Mouse (Mus musculus) thymus, adult 2 months (tissue): ENCODE measurements around the gene Cdh18. TPM values are rescaled to one million over a fixed set of nuclear protein-coding genes. Genes with fewer than 3 reads are reported as not detected.

Experiments
- DNase-seq: peaks from one replicate; pipeline ENCODE4 v3.0.0; 2021
- H3K27ac ChIP-seq: fragments of 200-500 bp; 2 replicates; pipeline ENCODE4 v1.5.1; 2012; ENCODE audit warnings: low read length, control low read depth; ENCODE audit not compliant: control insufficient read depth, insufficient read depth
- H3K27me3 ChIP-seq: fragments of 200-500 bp; 2 replicates; pipeline ENCODE4 v1.6.1; 2012; ENCODE audit warnings: mild to moderate bottlenecking, low read length, moderate library complexity, mixed read lengths; ENCODE audit not compliant: control insufficient read depth, insufficient read depth
- H3K36me3 ChIP-seq: fragments of 200-500 bp; 2 replicates; pipeline ENCODE4 v1.6.1; 2012; ENCODE audit warnings: mild to moderate bottlenecking, low read length, moderate library complexity; ENCODE audit not compliant: control insufficient read depth, insufficient read depth
- H3K4me1 ChIP-seq: fragments of 200-500 bp; replicated peaks from 2 replicates; pipeline ENCODE4 v1.6.1; 2012; ENCODE audit warnings: low read length; ENCODE audit not compliant: control insufficient read depth, insufficient read depth
- H3K4me3 ChIP-seq: fragments of 200-500 bp; 2 replicates; pipeline ENCODE4 v1.5.1; 2012; ENCODE audit warnings: mild to moderate bottlenecking, low read length, control low read depth, moderate library complexity; ENCODE audit not compliant: control insufficient read depth, insufficient read depth
- CTCF ChIP-seq: fragments of 200-500 bp; IDR thresholded peaks from 2 replicates; pipeline ENCODE4 v1.5.1; 2012; ENCODE audit warnings: mild to moderate bottlenecking, control low read depth, low read length, moderate library complexity, borderline replicate concordance; ENCODE audit not compliant: control insufficient read depth, poor library complexity, insufficient read depth; ENCODE audit errors: extremely low read depth
- POLR2A ChIP-seq: fragments of 200-500 bp; IDR thresholded peaks from 2 replicates; pipeline ENCODE4 v1.6.1; 2012; ENCODE audit warnings: mild to moderate bottlenecking, low read length, control low read depth, moderate library complexity; ENCODE audit not compliant: control insufficient read depth, poor library complexity, insufficient read depth; ENCODE audit errors: extremely low read depth
- WGBS: fragments of 180-500 bp; shearing (Covaris S2); methylation state at CpG from one replicate; pipeline ENCODE4 v1.1.7; 2018; 5-methylcytosine and 5-hydroxymethylcytosine counted together
- polyA plus RNA-seq: library from polyadenylated mRNA; depleted of rRNA; stranded (reverse); fragments of >200 nt; gene quantifications from 2 replicates; pipeline ENCODE4 v1.2.3, GENCODE M21; 2012

Cdh18 gene
- polyA plus RNA-seq, 1 experiment, result not detected

DNA sequence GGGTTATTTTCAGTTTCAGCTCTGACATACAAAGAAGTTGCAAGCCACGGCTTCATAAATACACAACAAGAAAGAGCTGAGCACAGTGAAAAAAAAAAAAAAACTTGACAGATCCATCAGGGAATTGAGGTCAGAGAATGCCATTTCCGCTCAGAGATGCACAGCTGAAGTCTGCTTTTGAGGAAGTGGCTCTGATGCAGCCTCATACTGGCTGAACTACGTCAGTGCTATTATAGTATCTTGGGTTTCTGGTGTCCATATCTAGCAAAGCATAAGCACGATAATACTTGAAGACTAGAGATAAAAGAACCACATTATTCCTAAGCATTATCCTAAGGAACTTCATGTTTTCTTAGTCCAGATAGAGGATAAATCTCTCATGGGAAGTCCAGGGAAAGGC, 349.4 kb downstream of the Cdh18 start:
- H3K36me3 ChIP-seq, result no peaks in the 10 kb centered on the region
- no peaks in the 10 kb centered on the region for H3K27me3 ChIP-seq
- DNase-seq, result no peak
- 62% methylated on average over 4 of the region's 4 CpGs for WGBS
- TF ChIP-seq POLR2A (no peak), CTCF (no peak)
- H3K27ac ChIP-seq, result no peak overlapping the region
- no peak overlapping the region for H3K4me3 ChIP-seq
- H3K4me1 ChIP-seq, result no peaks in the 10 kb centered on the region

DNA sequence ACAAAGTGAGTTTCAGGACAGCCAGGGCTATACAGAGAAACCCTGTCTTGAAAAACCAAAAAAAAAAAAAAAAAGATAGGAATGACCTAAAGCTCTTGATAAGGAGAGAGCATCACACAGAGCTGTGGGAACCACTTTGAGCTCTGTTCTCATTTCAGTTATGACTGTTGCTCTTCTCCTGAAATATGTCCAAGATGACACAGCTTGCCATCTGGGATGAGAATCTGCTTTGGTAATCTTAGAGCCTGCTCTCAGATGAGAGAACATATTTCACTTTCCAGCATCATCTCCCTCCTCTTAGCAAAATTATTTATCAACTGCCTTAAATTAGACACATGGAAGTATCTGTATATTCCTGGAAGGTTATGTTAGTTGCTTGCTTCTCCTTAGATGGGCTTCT, 365.6 kb downstream of the Cdh18 start:
- TF ChIP-seq CTCF (no peak), POLR2A (no peak)
- H3K4me1 ChIP-seq, result no peaks in the 10 kb centered on the region
- H3K27ac ChIP-seq, result no peak overlapping the region
- H3K27me3 ChIP-seq, result no peaks in the 10 kb centered on the region
- no peak for DNase-seq
- H3K36me3 ChIP-seq, result no peaks in the 10 kb centered on the region
- no peak overlapping the region for H3K4me3 ChIP-seq

DNA sequence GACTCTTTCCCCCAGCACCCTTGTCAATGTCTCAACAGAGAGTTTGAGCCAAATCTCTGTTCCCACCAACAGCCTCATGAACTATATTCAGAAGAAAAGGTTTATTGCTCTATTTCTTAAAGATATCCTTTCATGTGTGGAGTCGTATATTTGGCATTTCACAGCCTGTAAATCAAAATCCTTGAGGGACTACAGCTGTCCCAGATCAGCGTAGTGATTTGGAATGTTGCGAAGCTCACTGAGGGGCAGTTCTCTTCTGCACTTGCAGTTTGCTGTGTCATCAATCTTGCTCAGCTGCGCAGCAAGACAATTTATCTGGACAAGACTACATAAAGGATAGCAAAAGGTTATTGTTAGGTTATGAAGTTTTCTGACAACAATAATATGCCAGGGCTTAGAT, 385.5 kb downstream of the Cdh18 start:
- DNase-seq, result no peak
- TF ChIP-seq CTCF (no peak), POLR2A (no peak)
- 85% methylated on average over 4 of the region's 4 CpGs for WGBS
- Histone ChIP-seq H3K4me3 (no peak overlapping the region), H3K27me3 (no peaks in the 10 kb centered on the region), H3K4me1 (no peaks in the 10 kb centered on the region), H3K36me3 (no peaks in the 10 kb centered on the region), H3K27ac (no peak overlapping the region)

DNA sequence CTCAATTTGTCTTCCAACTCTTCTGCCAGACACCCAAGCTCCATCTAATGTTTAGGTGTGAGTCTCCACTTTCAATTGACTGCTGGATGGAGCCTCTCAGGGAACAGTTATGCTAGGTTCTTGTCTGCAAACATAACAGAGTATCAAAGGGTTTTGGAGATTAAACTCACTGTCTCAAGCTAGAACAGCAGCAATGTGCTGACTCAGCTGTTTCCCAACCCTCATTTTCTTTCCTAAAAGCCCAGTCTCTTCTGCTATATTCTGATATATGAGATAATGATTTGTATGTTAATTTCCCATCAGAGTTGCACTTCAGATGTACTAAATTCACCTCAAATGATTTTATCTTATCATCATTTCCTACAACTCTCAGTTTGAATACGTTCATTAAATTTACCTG, 398.4 kb downstream of the Cdh18 start:
- H3K4me1 ChIP-seq, result no peaks in the 10 kb centered on the region
- WGBS, result 69% methylated on average over 1 of the region's 1 CpGs
- no peak for DNase-seq

DNA sequence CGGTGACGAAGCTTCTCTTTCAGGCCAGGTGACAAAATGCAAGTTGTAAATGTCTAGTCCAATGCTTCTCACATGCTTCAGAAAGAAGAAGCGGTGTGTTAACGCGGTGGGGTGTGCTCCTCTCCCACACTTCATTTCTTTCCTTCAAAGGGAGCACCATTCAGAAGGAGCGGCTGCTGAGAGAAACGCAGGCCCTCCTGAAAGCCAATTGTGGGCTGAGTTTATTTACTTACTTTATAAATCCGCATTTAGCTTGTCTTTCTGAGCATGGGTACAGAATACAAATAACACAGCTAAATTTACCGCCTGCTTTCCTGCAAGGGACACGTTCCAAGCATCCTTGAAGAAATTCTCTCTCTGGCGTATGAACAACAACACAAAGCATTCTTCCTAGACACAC, 420.6 kb downstream of the Cdh18 start:
- TF ChIP-seq CTCF (no peak), POLR2A (no peak)
- Histone ChIP-seq H3K36me3 (no peaks in the 10 kb centered on the region), H3K27ac (no peak overlapping the region), H3K4me3 (no peak overlapping the region), H3K27me3 (no peaks in the 10 kb centered on the region), H3K4me1 (no peaks in the 10 kb centered on the region)
- no peak for DNase-seq
- WGBS, result 88% methylated on average over 11 of the region's 11 CpGs

More for the DNA sequence above, 398.4 kb downstream of the Cdh18 start:
- no peaks in the 10 kb centered on the region for H3K27me3 ChIP-seq
- H3K27ac ChIP-seq, result no peak overlapping the region
- H3K36me3 ChIP-seq, result no peaks in the 10 kb centered on the region
- TF ChIP-seq CTCF (no peak), POLR2A (no peak)
- H3K4me3 ChIP-seq, result no peak overlapping the region

DNA sequence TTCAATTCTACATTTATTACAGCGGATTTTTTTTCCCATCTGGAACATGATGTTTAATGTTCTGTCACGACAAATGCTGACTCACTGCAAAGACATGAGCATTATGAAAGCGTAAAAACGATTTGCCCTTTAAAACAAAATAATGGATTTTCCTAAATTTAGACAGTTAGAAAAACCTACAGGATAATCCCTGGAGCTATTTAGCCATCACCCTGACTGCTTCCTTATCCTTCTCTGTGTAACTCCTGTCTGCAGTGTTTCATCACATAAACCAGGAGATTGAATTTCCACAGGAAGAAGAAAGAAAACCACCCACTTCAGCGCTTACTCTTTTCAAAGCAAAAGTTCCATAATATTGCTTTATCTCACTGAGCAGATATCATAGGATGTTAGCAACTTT, 431.3 kb downstream of the Cdh18 start:
- no peaks in the 10 kb centered on the region for H3K36me3 ChIP-seq
- no peak overlapping the region for H3K27ac ChIP-seq
- H3K4me3 ChIP-seq, result no peak overlapping the region
- WGBS, result 86% methylated on average over 5 of the region's 5 CpGs
- no peaks in the 10 kb centered on the region for H3K27me3 ChIP-seq
- DNase-seq, result no peak
- no peak for TF ChIP-seq POLR2A
- TF ChIP-seq CTCF, result no peak
- H3K4me1 ChIP-seq, result no peaks in the 10 kb centered on the region

DNA sequence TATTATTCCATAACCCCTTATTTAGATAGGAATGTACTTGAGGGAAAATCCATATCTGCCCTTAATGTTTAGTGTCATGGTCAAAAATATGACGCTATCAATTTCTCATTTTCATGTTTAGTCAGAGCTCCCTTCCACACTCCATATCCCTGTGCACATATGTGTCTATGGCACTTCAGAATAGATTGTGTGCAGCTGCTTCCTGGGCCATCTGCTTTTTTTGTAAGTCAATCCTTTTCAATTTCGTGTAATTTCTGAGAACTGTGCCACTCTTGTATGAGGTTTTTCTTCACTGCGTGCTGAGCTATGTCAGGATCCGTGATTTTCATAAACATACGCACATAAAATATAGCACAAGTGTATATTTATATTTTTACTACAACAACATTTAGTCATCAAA, 435.8 kb downstream of the Cdh18 start:
- Histone ChIP-seq H3K36me3 (no peaks in the 10 kb centered on the region), H3K27ac (no peak overlapping the region), H3K27me3 (no peaks in the 10 kb centered on the region), H3K4me3 (no peak overlapping the region), H3K4me1 (no peaks in the 10 kb centered on the region)
- TF ChIP-seq POLR2A, result no peak
- no peak for DNase-seq
- WGBS, result 88% methylated on average over 5 of the region's 5 CpGs

DNA sequence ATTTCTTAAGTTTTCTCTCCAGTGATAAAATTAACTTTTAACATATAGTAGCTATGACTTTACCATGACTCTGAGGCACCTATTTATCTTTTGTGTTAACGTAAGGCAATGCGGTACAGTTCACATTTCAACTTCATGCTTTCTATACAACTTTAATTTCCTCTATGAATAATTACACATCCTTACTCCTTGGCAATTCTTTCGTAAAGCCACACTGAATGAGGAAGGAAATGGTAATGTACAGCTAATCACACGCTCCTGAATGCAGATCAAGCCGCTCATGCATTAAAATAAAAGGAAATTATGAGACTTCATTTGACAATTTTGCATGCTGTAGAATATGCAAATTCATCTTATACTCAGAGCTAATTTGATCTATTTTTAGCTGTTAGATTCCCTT, 467.9 kb downstream of the Cdh18 start:
- H3K4me1 ChIP-seq, result no peaks in the 10 kb centered on the region
- H3K27ac ChIP-seq, result no peak overlapping the region
- no peaks in the 10 kb centered on the region for H3K36me3 ChIP-seq
- H3K27me3 ChIP-seq, result no peaks in the 10 kb centered on the region
- H3K4me3 ChIP-seq, result no peak overlapping the region
- TF ChIP-seq CTCF (no peak), POLR2A (no peak)
- no peak for DNase-seq
- 66% methylated on average over 5 of the region's 5 CpGs for WGBS
